Mouse (Mus musculus) E14TG2a.4 (cell line): Measurements from ENCODE around the gene Tmem200a.

Experiments used
- CTCF ChIP-seq: conservative IDR thresholded peaks from 2 replicates; pipeline ENCODE4 v1.5.1; 2014; ENCODE audit warnings: low read length
- POU5F1 ChIP-seq: IDR thresholded peaks from 2 replicates; pipeline ENCODE4 v1.6.1; 2014; ENCODE audit warnings: low read length, borderline replicate concordance

DNA sequence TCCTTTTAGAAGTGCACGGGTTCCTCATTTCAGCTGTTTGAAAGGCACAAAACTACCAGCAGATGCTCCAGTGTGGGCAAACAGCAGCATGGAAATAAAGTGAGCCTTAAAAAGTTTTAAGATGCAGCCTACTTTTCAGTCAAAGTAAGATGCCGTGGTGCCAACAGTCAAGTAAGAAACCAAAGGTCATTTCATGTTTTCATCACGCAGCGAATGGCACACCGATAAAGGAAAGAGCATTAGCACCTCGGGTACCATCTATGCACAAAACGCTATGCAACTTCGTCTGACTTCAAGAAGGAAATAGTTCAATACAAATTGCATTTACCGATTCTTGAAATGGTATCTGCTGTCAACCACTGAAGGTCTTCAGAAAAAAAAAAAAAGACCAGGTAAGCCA is 1.9 kb downstream of the Tmem200a start:
- TF ChIP-seq CTCF, result no peak
- TF ChIP-seq POU5F1, result no peak
